Mouse (Mus musculus) kidney, adult 2 months (tissue): ENCODE data around the gene Tnks2. TPM values are rescaled to one million over a fixed set of nuclear protein-coding genes. Genes with fewer than 3 reads are reported as not detected.

Experiments
- DNase-seq: peaks from one replicate; pipeline ENCODE4 v3.0.0; 2021
- H3K27ac ChIP-seq: fragments of 200-500 bp; 2 replicates; pipeline ENCODE4 v1.5.1; 2012; ENCODE audit warnings: low read depth, low read length, control low read depth, inconsistent platforms; ENCODE audit not compliant: insufficient read depth
- H3K27me3 ChIP-seq: fragments of 200-500 bp; replicated peaks from 2 replicates; pipeline ENCODE4 v1.6.1; 2012; ENCODE audit warnings: mild to moderate bottlenecking, moderate library complexity, low read length, inconsistent platforms; ENCODE audit not compliant: control insufficient read depth, insufficient read depth
- H3K36me3 ChIP-seq: fragments of 200-500 bp; 2 replicates; pipeline ENCODE4 v1.6.1; 2012; ENCODE audit warnings: mild to moderate bottlenecking, moderate library complexity, low read length, inconsistent platforms; ENCODE audit not compliant: control insufficient read depth, insufficient read depth
- H3K4me1 ChIP-seq: fragments of 200-500 bp; 2 replicates; pipeline ENCODE4 v1.6.1; 2011; ENCODE audit warnings: low read length; ENCODE audit not compliant: control insufficient read depth, insufficient read depth
- H3K4me3 ChIP-seq: fragments of 200-500 bp; 2 replicates; pipeline ENCODE4 v1.5.1; 2011; ENCODE audit warnings: mild to moderate bottlenecking, low read depth, low read length, control low read depth; ENCODE audit not compliant: insufficient read depth
- CTCF ChIP-seq: fragments of 200-500 bp; conservative IDR thresholded peaks from 2 replicates; pipeline ENCODE4 v1.5.1; 2011; ENCODE audit warnings: low read depth, mild to moderate bottlenecking, control low read depth, low read length, moderate library complexity, mixed read lengths; ENCODE audit not compliant: insufficient read depth, insufficient read length
- POLR2A ChIP-seq: fragments of 200-500 bp; IDR thresholded peaks from one replicate; pipeline ENCODE4 v1.6.1; 2011; ENCODE audit warnings: low read depth, low read length, control low read depth
- WGBS: fragments of 180-500 bp; shearing (Covaris S2); methylation state at CpG from one replicate; pipeline ENCODE4 v1.1.7; 2018; 5-methylcytosine and 5-hydroxymethylcytosine counted together
- polyA plus RNA-seq: library from polyadenylated mRNA; depleted of rRNA; stranded (reverse); fragments of >200 nt; gene quantifications from 2 replicates; pipeline ENCODE4 v1.2.3, GENCODE M21; 2012; rRNA removed

The Tnks2 gene
- polyA plus RNA-seq = 19.2 and 24.8 TPM in 2 replicates

DNA sequence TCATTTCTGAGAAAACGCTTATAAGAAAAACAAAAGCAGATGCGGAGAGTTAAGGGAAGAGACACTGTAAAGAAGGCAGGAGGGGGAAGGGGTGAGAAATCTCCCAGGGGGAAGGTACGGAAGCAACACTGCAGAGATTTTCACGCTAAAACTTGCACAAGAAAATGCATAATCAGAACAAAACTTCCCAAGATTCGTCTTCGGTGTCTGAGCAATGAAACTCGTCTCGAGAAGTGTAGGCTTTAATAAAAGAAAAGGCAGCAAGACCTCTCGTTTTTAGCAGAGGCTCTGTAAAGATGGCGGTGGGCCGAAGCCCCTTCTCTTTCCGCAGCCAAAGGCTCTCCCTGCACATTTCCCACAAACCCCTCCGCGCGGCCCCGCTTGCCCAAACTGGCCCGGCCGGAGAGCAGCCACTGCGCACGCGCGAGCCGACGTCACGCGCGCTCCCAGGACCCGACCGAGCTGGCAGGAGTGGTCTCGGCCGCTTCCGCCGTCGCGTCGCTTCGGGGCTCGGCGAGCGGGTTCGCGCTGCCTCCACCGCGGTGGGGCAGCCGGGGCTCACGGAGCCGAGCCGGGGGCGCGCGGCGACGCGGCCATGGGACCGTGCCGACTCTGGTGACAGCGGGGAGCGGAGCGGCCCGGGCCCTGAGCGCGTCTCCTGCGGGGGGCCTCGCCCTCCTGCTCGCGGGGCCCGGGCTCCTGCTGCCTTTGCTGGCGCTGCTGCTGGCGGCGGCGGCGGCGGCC lies at the start of gene Tnks2:
Gene Tnks2 (plus strand): TSS at position 445 of the 744 bp plus-strand sequence.
- Histone ChIP-seq H3K36me3 (no peaks in the 10 kb centered on the region), H3K27me3 (no peaks in the 10 kb centered on the region), H3K4me3 (peak within 1 kb of the TSS; percentile 98), H3K4me1 (peaks cover 19% of the 10 kb centered on the region), H3K27ac (peak within 1 kb of the TSS; percentile 100)
- 1% methylated on average over 73 of the region's 73 CpGs for WGBS
- DNase-seq = peak; percentile 98
- TF ChIP-seq CTCF (no peak), POLR2A (peak; percentile 68)

DNA sequence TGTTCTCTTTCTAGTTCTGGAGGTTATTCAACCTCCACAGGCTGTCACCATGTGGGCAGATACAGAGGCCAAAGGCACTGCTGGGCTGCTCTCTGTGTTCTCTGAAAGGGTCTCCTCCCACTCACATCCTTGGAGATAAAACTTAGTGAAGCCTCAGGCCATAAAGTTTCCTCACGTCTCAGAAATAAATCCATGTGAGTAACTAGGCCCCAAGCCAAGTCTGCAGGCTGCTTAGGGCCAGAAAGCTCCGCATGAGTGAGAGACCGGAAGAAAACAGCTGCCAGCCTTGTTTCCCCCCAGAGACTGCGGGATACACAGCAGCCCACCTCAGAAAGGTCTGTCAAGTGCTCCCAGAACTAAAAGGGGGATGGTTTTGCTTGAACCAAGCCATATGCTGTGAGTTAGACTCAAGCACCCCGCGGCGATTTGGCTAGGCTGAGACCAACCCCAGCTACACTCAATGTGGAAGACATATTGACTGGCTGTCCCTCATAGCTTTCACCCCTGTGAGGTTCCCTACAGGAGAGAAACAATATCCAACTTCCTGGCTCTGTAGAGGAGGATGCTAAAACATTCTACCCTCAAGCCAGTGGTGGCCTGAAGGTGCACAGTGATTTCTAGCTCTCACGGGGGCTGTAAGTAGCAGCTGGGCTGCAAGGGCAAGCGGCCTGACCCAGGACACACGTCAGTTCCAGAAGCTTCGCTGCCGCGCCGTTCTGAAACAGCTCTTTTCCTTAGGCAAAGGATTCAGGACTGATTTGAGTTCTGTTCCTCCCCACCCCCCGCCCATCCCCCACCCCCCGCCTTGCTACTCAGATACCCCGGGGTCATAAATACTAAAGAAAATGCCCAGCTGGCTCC lies 43.9 kb upstream of the Tnks2 start:
- WGBS = 38% methylated on average over 17 of the region's 17 CpGs
- Histone ChIP-seq H3K4me1 (peaks cover 6% of the 10 kb centered on the region), H3K4me3 (peak overlapping the region; percentile 27; the same call in 1 of the 2 replicates), H3K27me3 (no peaks in the 10 kb centered on the region), H3K36me3 (no peaks in the 10 kb centered on the region), H3K27ac (peak overlapping the region; percentile 40; the same call in 1 of the 2 replicates)
- TF ChIP-seq POLR2A (no peak), CTCF (no peak)
- peak; percentile 84 for DNase-seq

DNA sequence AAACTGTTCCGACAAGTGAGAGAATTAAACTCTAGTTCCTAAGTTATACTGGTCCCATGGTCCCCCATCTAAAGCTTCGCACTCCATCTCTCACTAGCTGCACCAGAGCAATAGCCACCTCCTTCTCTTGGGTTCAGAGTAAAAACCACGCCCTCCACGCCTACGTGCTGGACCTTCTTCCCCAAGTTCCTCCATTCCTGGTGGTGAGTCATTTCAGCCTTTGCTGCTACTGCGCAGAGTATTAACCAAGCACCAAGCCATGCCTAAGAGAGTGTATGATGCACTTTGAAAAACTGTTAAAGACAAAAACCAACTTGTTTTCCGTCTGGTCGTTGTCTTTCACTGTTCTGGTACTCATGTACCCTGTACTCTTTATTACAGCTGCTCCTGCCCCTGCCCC lies 41.4 kb upstream of the Tnks2 start:
- Histone ChIP-seq H3K27me3 (no peaks in the 10 kb centered on the region), H3K36me3 (no peaks in the 10 kb centered on the region), H3K27ac (no peak overlapping the region), H3K4me3 (no peak overlapping the region), H3K4me1 (peaks cover 12% of the 10 kb centered on the region)
- 82% methylated on average over 8 of the region's 8 CpGs for WGBS
- no peak for DNase-seq
- TF ChIP-seq POLR2A (no peak), CTCF (no peak)

DNA sequence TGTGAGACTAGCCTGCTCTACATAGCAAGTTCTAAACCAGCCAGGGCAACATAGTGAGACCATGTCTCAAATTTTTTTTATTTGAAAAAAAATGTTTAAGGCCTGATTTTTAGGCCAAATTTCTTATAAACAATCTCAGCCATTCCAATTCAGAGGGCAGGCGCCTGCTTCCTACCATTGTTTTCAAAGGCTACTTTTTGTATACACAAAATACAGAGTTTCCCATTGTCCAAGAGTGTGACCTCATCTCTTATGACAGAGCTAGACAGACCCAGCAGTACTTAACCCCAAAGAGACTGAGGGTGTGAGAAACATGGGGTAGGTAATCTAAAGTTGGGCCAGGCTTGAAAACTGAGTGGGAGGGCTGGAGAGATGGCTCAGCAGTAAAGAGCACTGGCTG lies 40.6 kb upstream of the Tnks2 start:
- whole genome bisulfite sequencing = 75% methylated on average over 1 of the region's 1 CpGs
- no peak for DNase-seq
- Histone ChIP-seq H3K36me3 (no peaks in the 10 kb centered on the region), H3K27ac (no peak overlapping the region), H3K4me3 (no peak overlapping the region), H3K4me1 (peaks cover 12% of the 10 kb centered on the region), H3K27me3 (no peaks in the 10 kb centered on the region)
- TF ChIP-seq POLR2A (no peak), CTCF (no peak)

DNA sequence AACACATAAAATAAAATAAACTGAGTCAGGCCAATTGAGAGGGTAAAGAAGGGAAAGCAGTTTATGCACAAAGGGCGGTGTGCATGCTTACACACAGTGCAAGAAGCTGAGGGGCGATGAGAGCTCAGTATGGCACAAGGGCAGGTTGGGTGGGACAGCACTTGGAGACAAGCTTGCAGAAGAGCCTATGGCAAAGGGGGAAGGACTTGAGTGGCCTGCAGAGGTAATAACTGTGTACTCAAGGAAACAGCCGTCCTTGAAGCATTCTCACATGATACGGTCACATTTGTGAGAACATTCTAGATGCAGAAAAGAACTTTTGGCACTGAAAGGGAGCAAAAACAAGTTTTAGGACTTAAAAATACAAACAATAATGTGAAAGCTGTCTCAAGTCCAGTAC lies 40.0 kb upstream of the Tnks2 start:
- no peak for TF ChIP-seq CTCF
- no peak for TF ChIP-seq POLR2A

DNA sequence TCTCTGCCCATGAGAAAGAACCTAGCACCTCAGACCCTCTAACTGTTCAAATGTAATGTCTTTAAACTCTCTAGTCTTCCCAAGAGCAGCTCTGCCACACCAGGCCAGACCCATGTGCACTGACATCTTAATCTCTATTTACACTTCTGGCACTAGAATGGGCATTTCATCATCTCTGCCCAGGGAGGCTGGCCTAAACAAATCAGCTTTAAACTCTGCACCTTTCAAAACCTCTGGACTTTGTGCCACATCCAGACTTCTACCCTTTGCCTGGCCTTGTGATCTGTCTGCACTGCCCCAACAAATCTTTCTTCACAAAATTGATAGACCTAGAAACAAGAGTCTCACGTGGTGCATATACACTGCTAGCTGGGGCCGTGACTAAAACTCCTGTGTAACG lies 38.8 kb upstream of the Tnks2 start:
- no peaks in the 10 kb centered on the region for H3K27me3 ChIP-seq
- H3K4me1 ChIP-seq = peaks cover 9% of the 10 kb centered on the region
- H3K4me3 ChIP-seq = peak overlapping the region; percentile 2; the same call in 1 of the 2 replicates
- peak; percentile 86 for DNase-seq
- WGBS = 55% methylated on average over 3 of the region's 3 CpGs
- TF ChIP-seq CTCF (no peak), POLR2A (no peak)
- peak overlapping the region; percentile 43; the same call in 1 of the 2 replicates for H3K27ac ChIP-seq
- H3K36me3 ChIP-seq = no peaks in the 10 kb centered on the region

More for the DNA sequence above, 40.0 kb upstream of the Tnks2 start:
- Histone ChIP-seq H3K4me1 (peaks cover 12% of the 10 kb centered on the region), H3K27ac (no peak overlapping the region), H3K27me3 (no peaks in the 10 kb centered on the region), H3K4me3 (no peak overlapping the region), H3K36me3 (no peaks in the 10 kb centered on the region)
- DNase-seq = no peak
- WGBS = 90% methylated on average over 4 of the region's 4 CpGs

GRCm38 (mm10) chr19:36796931-36797330 lies 37.1 kb upstream of the Tnks2 start:
- no peak overlapping the region for H3K4me3 ChIP-seq
- DNase-seq = peak; percentile 49
- WGBS = 49% methylated on average over 9 of the region's 9 CpGs

More at GRCm38 (mm10) chr19:36796931-36797330, 37.1 kb upstream of the Tnks2 start:
- Histone ChIP-seq H3K4me1 (peaks cover 8% of the 10 kb centered on the region; the same call in 1 of the 2 replicates), H3K27ac (no peak overlapping the region), H3K27me3 (no peaks in the 10 kb centered on the region), H3K36me3 (no peaks in the 10 kb centered on the region)
- TF ChIP-seq POLR2A (no peak), CTCF (no peak)
